Mouse (Mus musculus) left cerebral cortex, postnatal 36 days (tissue): ENCODE measurements around the gene Stac2. TPM values are rescaled to one million over a fixed set of nuclear protein-coding genes. Genes with fewer than 3 reads are reported as not detected.

ENCODE experiments used
- DNase-seq, 2 experiments: peaks; one replicate each; pipeline ENCODE4 v3.0.0; 2021 to 2022; ENCODE audit warnings: low spot score in 2 of 2, mixed read lengths in 1 of 2
- intact Hi-C: fragments of 180-260 bp; cut with DNase I; formaldehyde crosslinking; loops from one replicate; pipeline ENCODE4 v1.15.1; 2025
- total RNA-seq, 2 experiments: library from RNA; stranded (reverse); gene quantifications; 2 replicates each; pipeline ENCODE4 v1.2.3; 2021

Gene Stac2
- total RNA-seq, 2 experiments from 2014 or later = 69.6 to 102 TPM

- intact Hi-C loops = loop anchor here (2.0 kb wide), 1 partner anchor 16 kb away; no protein-coding TSS in a partner anchor
- DNase-seq = peak in 1 of 2 experiments; percentile 55
These were observed 903 bp downstream of the Stac2 start for GRCm38 (mm10) chr11:98052129-98052988.

GRCm38 (mm10) chr11:98051611-98052128, 1.6 kb downstream of the Stac2 start:
- intact Hi-C loops = loop anchor here (2.0 kb wide), 1 partner anchor 15 kb away; no protein-coding TSS in a partner anchor
- DNase-seq = no peak

- intact Hi-C loops = no loop called here
- no peak for DNase-seq
These were observed 2.3 kb downstream of the Stac2 start for GRCm38 (mm10) chr11:98050940-98051339.

GRCm38 (mm10) chr11:98050520-98050815, 2.8 kb downstream of the Stac2 start:
- no peak for DNase-seq
- intact Hi-C loops = no loop called here

- DNase-seq = peak in 1 of 2 experiments; percentile 54
- intact Hi-C loops = no loop called here
These were observed 3.4 kb downstream of the Stac2 start for GRCm38 (mm10) chr11:98049672-98050519.

- DNase-seq = peak; percentile 38 to 53
- intact Hi-C loops = no loop called here
These were observed 5.5 kb downstream of the Stac2 start for GRCm38 (mm10) chr11:98047745-98048144.

GRCm38 (mm10) chr11:98046466-98046865, 6.8 kb downstream of the Stac2 start:
- intact Hi-C loops = no loop called here
- DNase-seq = no peak

- DNase-seq = no peak
- intact Hi-C loops = no loop called here
These were observed 7.7 kb downstream of the Stac2 start for GRCm38 (mm10) chr11:98045596-98045995.

DNA sequence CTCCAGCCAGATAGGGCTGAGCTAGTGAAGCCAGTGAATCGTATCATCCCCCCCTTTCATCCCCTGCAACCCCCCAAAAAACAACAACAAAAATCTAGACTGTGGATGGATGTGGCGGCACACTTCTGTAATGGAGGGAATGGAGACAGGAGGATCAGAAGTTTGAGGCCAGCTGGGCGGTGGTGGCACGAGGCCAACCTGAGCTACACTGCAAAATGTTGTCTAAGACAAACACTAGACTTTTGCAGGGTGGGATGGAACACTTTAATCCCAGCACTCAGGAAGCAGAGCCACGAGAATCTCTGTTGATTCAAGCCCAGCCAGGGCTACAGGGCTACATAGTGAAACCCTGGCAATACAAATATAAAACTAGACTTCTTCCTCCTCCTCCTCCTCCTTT, 9.2 kb downstream of the Stac2 start:
- DNase-seq = no peak
- intact Hi-C loops = no loop called here

DNA sequence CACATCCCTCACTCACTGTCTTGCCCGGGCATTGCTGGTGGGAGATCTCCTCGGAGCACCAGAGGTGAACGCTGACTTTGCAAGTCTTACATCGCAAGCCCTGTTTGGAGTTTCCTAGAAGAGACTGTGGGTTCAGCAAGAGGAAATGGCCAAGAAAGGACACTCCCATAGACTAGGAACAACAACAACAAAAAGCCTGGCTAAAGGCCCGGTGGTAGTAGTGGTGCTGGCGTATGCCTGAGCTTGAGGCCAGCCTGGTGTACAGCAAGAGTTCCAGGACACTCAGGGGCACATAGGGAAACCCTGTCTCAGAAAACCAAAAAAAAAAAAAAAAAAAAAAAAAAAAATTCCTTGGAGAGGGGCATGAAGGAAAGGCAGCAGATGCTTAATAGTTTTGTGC, 10.5 kb downstream of the Stac2 start:
- intact Hi-C loops = no loop called here

DNA sequence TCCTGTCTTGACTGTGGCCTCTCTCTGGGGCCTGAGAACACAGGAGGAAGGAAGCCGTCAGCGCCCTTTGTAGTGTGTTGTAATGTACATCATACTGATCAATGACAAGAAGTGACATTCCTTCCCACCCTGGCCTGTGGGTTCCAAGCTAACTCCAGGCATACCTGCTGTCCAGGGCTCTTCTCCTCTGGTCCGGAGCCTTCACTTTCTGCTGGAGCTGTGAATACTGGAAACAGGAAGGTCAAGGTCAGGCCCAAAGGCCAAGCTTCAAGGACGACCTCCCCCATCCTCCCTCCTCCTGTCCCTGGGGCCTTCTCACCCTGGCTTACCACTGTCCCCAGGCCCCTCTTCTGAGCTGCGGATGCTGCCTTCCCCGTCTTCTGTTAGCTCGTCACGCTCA, 12.3 kb downstream of the Stac2 start:
- intact Hi-C loops = no loop called here
- DNase-seq = no peak

More for the DNA sequence above, 10.5 kb downstream of the Stac2 start:
- DNase-seq = no peak

DNA sequence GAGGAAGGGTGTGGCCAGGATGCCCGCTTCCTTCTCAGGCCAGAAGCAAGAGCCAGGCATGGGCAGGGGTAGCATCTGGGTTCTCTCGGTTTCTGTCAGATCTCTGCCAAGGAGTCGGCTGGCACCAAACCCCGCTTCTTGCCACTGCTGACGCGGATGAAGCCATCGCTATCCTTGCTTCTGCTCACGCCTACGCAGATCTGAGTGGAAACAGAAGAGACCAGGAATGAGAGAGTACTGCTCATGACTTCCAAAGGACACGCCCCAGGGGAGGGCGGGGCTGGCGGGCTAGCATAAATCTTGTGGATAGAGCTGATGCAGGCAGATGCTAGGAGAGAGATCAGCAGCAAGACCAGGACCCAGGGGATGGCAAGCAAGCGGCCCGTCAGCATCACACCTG, 15.4 kb downstream of the Stac2 start:
- intact Hi-C loops = loop anchor here (2.0 kb wide), 1 partner anchor 15 kb away; the partner anchor contains the start of gene Stac2
- DNase-seq = peak; percentile 67 to 77

DNA sequence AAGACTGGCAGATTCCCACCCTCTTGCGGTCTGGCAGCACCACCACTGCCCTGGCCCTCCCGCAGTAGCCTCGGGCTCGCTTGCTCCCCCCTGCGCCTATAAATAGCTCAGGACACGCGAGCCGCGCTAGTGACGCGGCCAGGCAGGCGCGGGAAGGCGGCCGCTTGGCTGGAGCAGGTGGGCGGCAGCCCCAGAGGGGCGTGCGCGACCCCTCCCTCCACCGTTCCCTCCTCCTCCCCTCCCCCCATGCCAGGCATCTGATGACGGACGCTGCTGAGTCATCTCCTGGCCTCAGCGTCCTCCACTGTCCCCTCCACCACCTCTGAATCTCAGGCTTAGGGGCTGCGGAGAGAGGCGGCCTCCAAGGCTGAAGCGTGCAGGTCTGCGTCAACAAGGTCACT, 17.3 kb downstream of the Stac2 start:
- peak; percentile 55 to 77 for DNase-seq

GRCm38 (mm10) chr11:98034840-98035239, 18.4 kb downstream of the Stac2 start:
- DNase-seq = peak in 1 of 2 experiments; percentile 28
- intact Hi-C loops = no loop called here

More for the DNA sequence above, 17.3 kb downstream of the Stac2 start:
- intact Hi-C loops = loop anchor here (2.0 kb wide), 1 partner anchor 17 kb away; the partner anchor contains the start of gene Stac2

DNA sequence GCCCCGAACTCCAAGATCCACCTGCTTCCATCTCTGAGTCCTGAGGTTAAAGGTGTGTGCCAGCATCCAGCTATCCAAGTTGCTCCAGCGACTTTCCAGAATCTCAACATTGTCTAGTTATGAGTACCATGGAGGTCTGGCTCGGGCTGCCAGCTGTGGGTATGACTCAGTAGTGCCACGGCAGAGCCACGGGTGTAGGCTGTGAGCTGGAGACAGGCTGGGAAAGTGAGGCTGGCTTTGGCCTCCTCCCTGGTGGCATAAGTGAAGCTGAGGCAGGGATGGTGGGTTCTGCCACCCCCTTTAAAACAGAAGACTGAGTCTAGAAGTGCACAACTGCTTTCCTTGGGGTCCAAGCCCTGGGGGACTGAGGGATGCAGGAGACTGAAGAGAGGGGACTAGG, 19.2 kb downstream of the Stac2 start:
- DNase-seq = no peak
- intact Hi-C loops = no loop called here

DNA sequence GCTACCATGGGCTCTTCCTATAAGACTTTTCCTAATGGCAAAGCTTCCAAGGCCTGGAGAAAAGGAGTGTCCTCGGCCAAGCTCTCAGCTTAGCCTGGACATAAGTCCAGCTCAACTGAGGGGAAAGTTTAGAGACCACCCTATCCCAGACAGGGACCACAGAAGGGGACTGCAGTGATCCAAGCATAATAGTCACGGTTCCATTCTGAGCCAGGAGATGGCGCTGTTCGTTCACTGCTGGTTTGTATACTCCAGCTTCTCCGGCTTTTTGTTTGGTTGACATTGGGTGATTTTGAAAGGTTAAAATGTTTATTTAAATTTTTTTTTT, 21.9 kb downstream of the Stac2 start:
- intact Hi-C loops = loop anchor here (1.0 kb wide), 1 partner anchor 44 kb away; no protein-coding TSS in a partner anchor

GRCm38 (mm10) chr11:98030701-98031442, 22.4 kb downstream of the Stac2 start:
- DNase-seq = no peak
- intact Hi-C loops = loop anchor here (1.0 kb wide), 1 partner anchor 44 kb away; no protein-coding TSS in a partner anchor

More for the DNA sequence above, 21.9 kb downstream of the Stac2 start:
- DNase-seq = peak; percentile 65 to 73

DNA sequence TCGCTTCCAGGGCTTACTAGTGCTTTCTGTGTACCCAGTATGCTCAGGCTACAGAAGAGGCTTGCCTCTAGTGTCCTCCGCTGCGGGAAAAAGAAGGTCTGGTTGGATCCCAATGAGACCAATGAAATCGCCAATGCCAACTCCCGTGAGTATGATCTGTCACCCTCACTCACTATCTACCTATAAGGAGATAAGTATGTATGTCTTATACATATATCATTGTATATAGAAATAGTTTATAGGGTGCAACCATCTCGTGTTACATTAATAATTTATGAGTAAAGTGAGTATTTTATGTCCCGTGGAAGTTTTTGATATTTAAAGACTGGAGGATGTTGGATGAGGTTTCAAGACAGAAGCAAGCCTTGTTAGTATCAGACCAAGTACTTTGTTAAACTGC, 25.5 kb downstream of the Stac2 start:
- DNase-seq = no peak
- intact Hi-C loops = loop anchor here (10.0 kb wide), 1 partner anchor 117 kb away; no protein-coding TSS in a partner anchor

GRCm38 (mm10) chr11:98027297-98027688, 26.0 kb downstream of the Stac2 start:
- no peak for DNase-seq
- intact Hi-C loops = loop anchor here (10.0 kb wide), 1 partner anchor 118 kb away; no protein-coding TSS in a partner anchor
